Mouse (Mus musculus): ENCODE results near the gene Selenov. TPM values are rescaled to one million over a fixed set of nuclear protein-coding genes. Genes with fewer than 3 reads are reported as not detected.
"Not testable (repeated sequence)": the region's sequence is repeated elsewhere in the genome, so short reads cannot be mapped to it uniquely, and the experiment has no call there.

Selenov gene
- polyA plus RNA-seq, 2 experiments: 0.34 to 0.55 TPM

GRCm38 (mm10) chr7:28248957-28249356 is 42.0 kb downstream of the Selenov start:
- no peak for ATAC-seq (ENCODE audit: low FRiP score, low read depth)

GRCm38 (mm10) chr7:28243943-28244342 is 47.0 kb downstream of the Selenov start:
- H3K27me3 ChIP-seq (ENCODE audit: control insufficient read depth, insufficient read depth, low read length); H3K36me3 ChIP-seq (ENCODE audit: control insufficient read depth, insufficient read depth, low read length); H3K4me2 ChIP-seq (replicated peaks; ENCODE audit: low read depth, low read length, severe bottlenecking); H3K4me1 ChIP-seq (ENCODE audit: control insufficient read depth, insufficient read depth, low read length); H3K9me3 ChIP-seq (ENCODE audit: control insufficient read depth, low read length); ATAC-seq (ENCODE audit: low FRiP score, low read depth); H3K9ac ChIP-seq (ENCODE audit: low read depth, low read length, severe bottlenecking); H3K4me3 ChIP-seq (replicated peaks; ENCODE audit: low read length); DNase-seq (ENCODE audit: low spot score); H3K27ac ChIP-seq (replicated peaks; ENCODE audit: low read depth, low read length): not testable (repeated sequence)
- 65% methylated on average over 2 of the region's 2 CpGs for WGBS

More at GRCm38 (mm10) chr7:28248957-28249356, 42.0 kb downstream of the Selenov start:
- H3K27ac ChIP-seq (replicated peaks; ENCODE audit: low read depth, low read length): no peak overlapping the region
- H3K9me3 ChIP-seq (ENCODE audit: control insufficient read depth, low read length): no peaks in the 10 kb centered on the region
- no peak overlapping the region for H3K4me2 ChIP-seq (replicated peaks; ENCODE audit: low read depth, low read length, severe bottlenecking)
- no peak for TF ChIP-seq POLR2A (IDR thresholded peaks at IDR 0.05; ENCODE audit: borderline replicate concordance, extremely low read depth, insufficient read depth, insufficient read length)
- H3K27me3 ChIP-seq (ENCODE audit: control insufficient read depth, insufficient read depth, low read length): no peaks in the 10 kb centered on the region
- H3K36me3 ChIP-seq (ENCODE audit: control insufficient read depth, insufficient read depth, low read length): no peaks in the 10 kb centered on the region
- no peak for DNase-seq (ENCODE audit: low spot score)
- no peak overlapping the region for H3K9ac ChIP-seq (ENCODE audit: low read depth, low read length, severe bottlenecking)
- WGBS: 89% methylated on average over 3 of the region's 3 CpGs
- no peaks in the 10 kb centered on the region for H3K4me1 ChIP-seq (ENCODE audit: control insufficient read depth, insufficient read depth, low read length)
- H3K4me3 ChIP-seq (replicated peaks; ENCODE audit: low read length): no peak overlapping the region

Other genes starting within 250 kb of the Selenov start
- 206 and 227 TPM in 2 replicates for gene Psmc4, start 241.1 kb downstream of the Selenov start, polyA plus RNA-seq (2012; rRNA removed)
- 281 and 284 TPM in 2 replicates for gene Psmc4, start 241.1 kb downstream of the Selenov start, polyA plus RNA-seq (2014; fragmentation: Nextera tagmentation; extraction: Ambion mirVana)
- gene Fcgbp, start 219.9 kb downstream of the Selenov start, polyA plus RNA-seq (2012; rRNA removed): 0.35 and 0.63 TPM in 2 replicates
- gene Fcgbp, start 219.9 kb downstream of the Selenov start, polyA plus RNA-seq (2014; fragmentation: Nextera tagmentation; extraction: Ambion mirVana): 0.18 and 0.48 TPM in 2 replicates
- not detected in 2 replicates for gene 9530053A07Rik, start 161.7 kb downstream of the Selenov start, polyA plus RNA-seq (2012; rRNA removed)
- not detected in 2 replicates for gene 9530053A07Rik, start 161.7 kb downstream of the Selenov start, polyA plus RNA-seq (2014; fragmentation: Nextera tagmentation; extraction: Ambion mirVana)
- 238 and 299 TPM in 2 replicates for gene Fbl, start 121.5 kb downstream of the Selenov start, polyA plus RNA-seq (2012; rRNA removed)
- gene Fbl, start 121.5 kb downstream of the Selenov start, polyA plus RNA-seq (2014; fragmentation: Nextera tagmentation; extraction: Ambion mirVana): 43.7 and 45.9 TPM in 2 replicates
- gene Dyrk1b, start 111.7 kb downstream of the Selenov start, polyA plus RNA-seq (2012; rRNA removed): 26.0 and 37.8 TPM in 2 replicates
- gene Dyrk1b, start 111.7 kb downstream of the Selenov start, polyA plus RNA-seq (2014; fragmentation: Nextera tagmentation; extraction: Ambion mirVana): 13.8 and 15.7 TPM in 2 replicates
- gene Eid2, start 23.3 kb downstream of the Selenov start, polyA plus RNA-seq (2012; rRNA removed): 33.0 and 35.0 TPM in 2 replicates
- gene Eid2, start 23.3 kb downstream of the Selenov start, polyA plus RNA-seq (2014; fragmentation: Nextera tagmentation; extraction: Ambion mirVana): 12.2 and 17.0 TPM in 2 replicates
- 15.4 and 18.3 TPM in 2 replicates for gene Eid2b, start 13.4 kb downstream of the Selenov start, polyA plus RNA-seq (2012; rRNA removed)
- 14.3 and 14.9 TPM in 2 replicates for gene Eid2b, start 13.4 kb downstream of the Selenov start, polyA plus RNA-seq (2014; fragmentation: Nextera tagmentation; extraction: Ambion mirVana)
- 0.85 and 0.92 TPM in 2 replicates for gene Dll3, start 11.1 kb upstream of the Selenov start, polyA plus RNA-seq (2012; rRNA removed)
- 0.83 and 0.84 TPM in 2 replicates for gene Dll3, start 11.1 kb upstream of the Selenov start, polyA plus RNA-seq (2014; fragmentation: Nextera tagmentation; extraction: Ambion mirVana)
- gene Timm50, start 20.9 kb upstream of the Selenov start, polyA plus RNA-seq (2012; rRNA removed): 98.1 and 119 TPM in 2 replicates
- gene Timm50, start 20.9 kb upstream of the Selenov start, polyA plus RNA-seq (2014; fragmentation: Nextera tagmentation; extraction: Ambion mirVana): 138 TPM in 2 replicates
- gene Supt5, start 47.6 kb upstream of the Selenov start, polyA plus RNA-seq (2012; rRNA removed): 116 and 127 TPM in 2 replicates
- 76.2 and 84.4 TPM in 2 replicates for gene Supt5, start 47.6 kb upstream of the Selenov start, polyA plus RNA-seq (2014; fragmentation: Nextera tagmentation; extraction: Ambion mirVana)
- gene Rps16, start 59.5 kb upstream of the Selenov start, polyA plus RNA-seq (2012; rRNA removed): 1,848 and 2,127 TPM in 2 replicates
- 1,280 and 1,345 TPM in 2 replicates for gene Rps16, start 59.5 kb upstream of the Selenov start, polyA plus RNA-seq (2014; fragmentation: Nextera tagmentation; extraction: Ambion mirVana)
- 67.3 and 87.8 TPM in 2 replicates for gene Plekhg2, start 81.4 kb upstream of the Selenov start, polyA plus RNA-seq (2012; rRNA removed)
- 59.0 and 69.1 TPM in 2 replicates for gene Plekhg2, start 81.4 kb upstream of the Selenov start, polyA plus RNA-seq (2014; fragmentation: Nextera tagmentation; extraction: Ambion mirVana)
- 12.3 and 19.0 TPM in 2 replicates for gene Zfp36, start 89.1 kb upstream of the Selenov start, polyA plus RNA-seq (2012; rRNA removed)
- 16.0 TPM in 2 replicates for gene Zfp36, start 89.1 kb upstream of the Selenov start, polyA plus RNA-seq (2014; fragmentation: Nextera tagmentation; extraction: Ambion mirVana)
- gene Med29, start 101.5 kb upstream of the Selenov start, polyA plus RNA-seq (2012; rRNA removed): 47.5 and 61.6 TPM in 2 replicates
- 46.6 and 49.9 TPM in 2 replicates for gene Med29, start 101.5 kb upstream of the Selenov start, polyA plus RNA-seq (2014; fragmentation: Nextera tagmentation; extraction: Ambion mirVana)
- 97.8 and 102 TPM in 2 replicates for gene Paf1, start 101.8 kb upstream of the Selenov start, polyA plus RNA-seq (2012; rRNA removed)
- gene Paf1, start 101.8 kb upstream of the Selenov start, polyA plus RNA-seq (2014; fragmentation: Nextera tagmentation; extraction: Ambion mirVana): 54.2 and 63.1 TPM in 2 replicates
- 7.0 and 12.7 TPM in 2 replicates for gene Gmfg, start 146.3 kb upstream of the Selenov start, polyA plus RNA-seq (2012; rRNA removed)
- gene Gmfg, start 146.3 kb upstream of the Selenov start, polyA plus RNA-seq (2014; fragmentation: Nextera tagmentation; extraction: Ambion mirVana): 15.7 and 19.4 TPM in 2 replicates
- gene Lrfn1, start 160.8 kb upstream of the Selenov start, polyA plus RNA-seq (2012; rRNA removed): 18.7 and 31.8 TPM in 2 replicates
- gene Lrfn1, start 160.8 kb upstream of the Selenov start, polyA plus RNA-seq (2014; fragmentation: Nextera tagmentation; extraction: Ambion mirVana): 5.9 and 7.6 TPM in 2 replicates
- not detected in 2 replicates for gene Ifnl2, start 219.3 kb upstream of the Selenov start, polyA plus RNA-seq (2012; rRNA removed)
- gene Ifnl2, start 219.3 kb upstream of the Selenov start, polyA plus RNA-seq (2014; fragmentation: Nextera tagmentation; extraction: Ambion mirVana): not detected in 2 replicates
- not detected in 2 replicates for gene Ifnl3, start 231.7 kb upstream of the Selenov start, polyA plus RNA-seq (2012; rRNA removed)
- gene Ifnl3, start 231.7 kb upstream of the Selenov start, polyA plus RNA-seq (2014; fragmentation: Nextera tagmentation; extraction: Ambion mirVana): not detected in 2 replicates
- gene Sycn, start 249.7 kb upstream of the Selenov start, polyA plus RNA-seq (2012; rRNA removed): 0.14 and 0.85 TPM in 2 replicates
- gene Sycn, start 249.7 kb upstream of the Selenov start, polyA plus RNA-seq (2014; fragmentation: Nextera tagmentation; extraction: Ambion mirVana): not detected in 2 replicates

All from limb, embryonic 14.5 days (tissue).